Mouse (Mus musculus) embryo, embryonic 11 days (tissue): ENCODE results near the gene Olfr1259.
"Not testable (repeated sequence)": the region's sequence is repeated elsewhere in the genome, so short reads cannot be mapped to it uniquely, and the experiment has no call there.

Experiments used
- DNase-seq: peaks from one replicate; pipeline ENCODE4 v3.0.0-alpha.2; 2015

Gene Olfr1259

GRCm38 (mm10) chr2:89948564-89948963 is at the start of gene Olfr1259:
Olfr1259 (minus strand) TSS chr2:89948664.
- no peak for DNase-seq

GRCm38 (mm10) chr2:89990921-89991320 is 42.5 kb upstream of the Olfr1259 start, which contains the start of gene Olfr1261:
Olfr1261 (plus strand) TSS chr2:89991221.
- no peak for DNase-seq

- no peak for DNase-seq
Observed at GRCm38 (mm10) chr2:89977709-89978108, 29.2 kb upstream of the Olfr1259 start.

GRCm38 (mm10) chr2:89974184-89974583 is 25.7 kb upstream of the Olfr1259 start, which contains the start of gene Olfr1260:
Olfr1260 (plus strand) TSS chr2:89974340.
- no peak for DNase-seq

- no peak for DNase-seq
Observed at GRCm38 (mm10) chr2:89927009-89927408, 21.5 kb downstream of the Olfr1259 start, which contains the start of gene Olfr1258. Olfr1258 (plus strand) TSS chr2:89927309.

DNA sequence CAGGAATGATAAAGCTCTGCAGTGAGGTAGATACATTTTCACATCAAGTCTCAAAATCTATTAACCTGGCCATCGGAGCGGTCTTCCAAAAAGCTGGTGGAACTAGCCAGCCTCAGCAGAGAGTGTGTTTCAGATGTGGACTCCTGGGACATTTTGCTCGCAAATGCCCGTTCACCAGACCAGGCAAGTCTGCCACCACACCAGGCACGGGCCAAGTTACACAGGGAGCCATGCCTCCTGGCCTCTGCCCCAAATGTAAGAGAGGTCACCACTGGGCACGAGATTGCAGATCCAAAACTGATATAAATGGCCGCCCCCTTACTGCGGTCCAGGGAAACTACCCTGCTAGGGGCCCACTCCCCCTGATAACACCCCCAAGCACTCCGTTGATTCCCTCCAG is 35.8 kb downstream of the Olfr1259 start:
- not testable (repeated sequence) for DNase-seq
